Mouse (Mus musculus) hindlimb bud, embryonic 11.5 days (tissue): ENCODE results near the gene Utp4.
A peak's percentile ranks its signal among the peaks of the same experiment; 100 is the strongest.
"Not testable (repeated sequence)": the region's sequence is repeated elsewhere in the genome, so short reads cannot be mapped to it uniquely, and the experiment has no call there.

Source experiments
- DNase-seq: peaks from one replicate; pipeline ENCODE4 v3.0.0-alpha.2; 2012; ENCODE audit warnings: low read depth, low spot score; ENCODE audit errors: extremely low spot score

The Utp4 gene

GRCm38 (mm10) chr8:106905727-106906480 lies 12.5 kb downstream of the Utp4 start:
- DNase-seq, result no peak

GRCm38 (mm10) chr8:106906635-106907034 lies 13.2 kb downstream of the Utp4 start:
- DNase-seq, result no peak

- no peak for DNase-seq
These were observed 14.0 kb downstream of the Utp4 start for GRCm38 (mm10) chr8:106907450-106907849.

- no peak for DNase-seq
These were observed 14.9 kb downstream of the Utp4 start for GRCm38 (mm10) chr8:106908291-106908690.

GRCm38 (mm10) chr8:106913631-106914030 lies 20.2 kb downstream of the Utp4 start:
- no peak for DNase-seq

GRCm38 (mm10) chr8:106919721-106920394 lies 26.4 kb downstream of the Utp4 start:
- DNase-seq, result no peak

- DNase-seq, result no peak
These were observed 26.9 kb downstream of the Utp4 start for GRCm38 (mm10) chr8:106920395-106920741.

GRCm38 (mm10) chr8:106924057-106924456 lies 30.6 kb downstream of the Utp4 start:
- DNase-seq, result no peak

- DNase-seq, result no peak
These were observed 31.5 kb downstream of the Utp4 start for GRCm38 (mm10) chr8:106924904-106925349.

GRCm38 (mm10) chr8:106925446-106925845 lies 32.0 kb downstream of the Utp4 start:
- DNase-seq, result no peak

GRCm38 (mm10) chr8:106927247-106927646 lies 33.8 kb downstream of the Utp4 start:
- no peak for DNase-seq

- DNase-seq, result not testable (repeated sequence)
These were observed 34.7 kb downstream of the Utp4 start for GRCm38 (mm10) chr8:106928182-106928581.

GRCm38 (mm10) chr8:106929155-106929913 lies 35.9 kb downstream of the Utp4 start:
- DNase-seq, result peak; percentile 46

- DNase-seq, result no peak
These were observed 36.5 kb downstream of the Utp4 start for GRCm38 (mm10) chr8:106929921-106930320.

GRCm38 (mm10) chr8:106932376-106933065 lies 39.1 kb downstream of the Utp4 start:
- DNase-seq, result no peak

GRCm38 (mm10) chr8:106933506-106934143 lies 40.2 kb downstream of the Utp4 start:
- DNase-seq, result no peak

- DNase-seq, result no peak
These were observed 41.0 kb downstream of the Utp4 start for GRCm38 (mm10) chr8:106934226-106934977.

- DNase-seq, result peak; percentile 85
These were observed 42.0 kb downstream of the Utp4 start, which contains the start of gene Sntb2 for GRCm38 (mm10) chr8:106935324-106935869. Sntb2 (plus strand) TSS chr8:106935750.

GRCm38 (mm10) chr8:106935899-106936477 lies 42.6 kb downstream of the Utp4 start:
- DNase-seq, result no peak
